Mouse (Mus musculus) bone marrow macrophage, adult 2 months (primary cell): ENCODE measurements around the gene Nccrp1. TPM values are rescaled to one million over a fixed set of nuclear protein-coding genes. Genes with fewer than 3 reads are reported as not detected.
A peak's percentile ranks its signal among the peaks of the same experiment; 100 is the strongest.
"Not testable (repeated sequence)": the region's sequence is repeated elsewhere in the genome, so short reads cannot be mapped to it uniquely, and the experiment has no call there.

ENCODE experiments used
- H3K27ac ChIP-seq: 2 replicates; pipeline ENCODE4 v1.5.1; 2012; ENCODE audit warnings: low read depth, low read length; ENCODE audit not compliant: insufficient read depth
- H3K4me1 ChIP-seq: 2 replicates; pipeline ENCODE4 v1.6.1; 2012; ENCODE audit warnings: low read length; ENCODE audit not compliant: control insufficient read depth, insufficient read depth
- H3K4me3 ChIP-seq: 2 replicates; pipeline ENCODE4 v1.5.1; 2012; ENCODE audit warnings: mild to moderate bottlenecking, low read length, moderate library complexity; ENCODE audit not compliant: insufficient read depth
- CTCF ChIP-seq: IDR thresholded peaks from 2 replicates; pipeline ENCODE4 v1.5.1; 2012; ENCODE audit warnings: low read depth, mild to moderate bottlenecking, low read length, moderate library complexity
- POLR2A ChIP-seq: IDR thresholded peaks from 2 replicates; pipeline ENCODE4 v1.6.1; 2012; ENCODE audit warnings: mild to moderate bottlenecking, low read depth, low read length, borderline replicate concordance
- polyA plus RNA-seq: library from polyadenylated mRNA; stranded (reverse); fragments of >200 nt; gene quantifications from 2 replicates; pipeline ENCODE4 v1.2.4, GENCODE M21; 2012; ENCODE audit not compliant: missing spikeins, insufficient read depth, insufficient read length

Nccrp1 gene
- polyA plus RNA-seq, 1 experiment, result not detected

DNA sequence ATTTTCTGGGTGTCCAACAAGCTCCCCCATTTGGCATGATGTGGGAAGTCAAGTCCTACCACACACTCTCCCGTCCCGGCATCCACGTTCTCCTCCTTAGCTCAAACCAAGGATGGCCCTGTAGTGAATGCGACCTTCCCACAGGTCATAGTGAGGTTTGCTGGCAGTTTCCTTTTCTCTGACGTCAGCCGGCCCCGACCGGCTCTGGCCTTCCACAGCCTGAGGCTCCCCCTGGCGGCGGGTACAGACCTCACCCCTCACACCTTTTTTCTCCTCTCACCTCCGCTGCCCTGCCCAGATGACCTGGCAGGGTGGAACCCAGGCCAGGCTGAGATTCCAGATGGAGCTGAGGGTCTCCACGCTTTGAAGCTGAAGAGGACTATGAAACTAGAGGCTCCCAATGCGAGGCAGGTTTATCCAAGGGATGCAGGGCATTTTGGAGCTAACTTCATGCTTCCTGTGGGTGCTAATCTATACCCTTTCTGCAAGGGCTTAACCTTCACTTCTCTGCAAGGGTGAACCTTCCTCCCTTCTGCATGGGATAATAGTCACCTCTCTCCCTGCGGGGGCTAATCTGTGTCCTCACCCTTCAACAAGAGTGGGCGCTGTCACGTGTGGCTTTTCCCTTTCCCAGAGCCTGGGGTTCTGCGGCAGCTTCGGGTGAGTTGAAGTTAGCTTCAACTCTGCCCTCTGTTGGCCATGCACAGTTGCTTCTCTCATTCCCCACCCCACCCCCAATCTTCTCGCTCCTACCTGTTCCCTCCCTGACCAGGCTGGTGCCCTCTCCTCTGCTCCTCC, 18.9 kb downstream of the Nccrp1 start:
- no peak overlapping the region for H3K4me3 ChIP-seq
- TF ChIP-seq CTCF (peak; percentile 82), POLR2A (no peak)

GRCm38 (mm10) chr7:28522536-28522935, 24.5 kb downstream of the Nccrp1 start, which contains the start of gene Ifnl3:
Gene Ifnl3, plus strand, starts transcription at chr7:28522836.
- H3K27ac ChIP-seq, H3K4me3 ChIP-seq, H3K4me1 ChIP-seq: not testable (repeated sequence)

More for the DNA sequence above, 18.9 kb downstream of the Nccrp1 start:
- H3K4me1 ChIP-seq, result no peaks in the 10 kb centered on the region
- H3K27ac ChIP-seq, result no peak overlapping the region

- Histone ChIP-seq H3K4me1 (no peaks in the 10 kb centered on the region), H3K4me3 (no peak overlapping the region)
- TF ChIP-seq POLR2A (no peak), CTCF (no peak)
These were observed 35.6 kb downstream of the Nccrp1 start for GRCm38 (mm10) chr7:28511441-28511840.

GRCm38 (mm10) chr7:28510405-28510974, 36.6 kb downstream of the Nccrp1 start, which contains the start of gene Ifnl2:
Gene Ifnl2, minus strand, starts transcription at chr7:28510455.
- H3K4me3 ChIP-seq, H3K4me1 ChIP-seq, H3K27ac ChIP-seq: not testable (repeated sequence)

More at GRCm38 (mm10) chr7:28511441-28511840, 35.6 kb downstream of the Nccrp1 start:
- no peak overlapping the region for H3K27ac ChIP-seq

DNA sequence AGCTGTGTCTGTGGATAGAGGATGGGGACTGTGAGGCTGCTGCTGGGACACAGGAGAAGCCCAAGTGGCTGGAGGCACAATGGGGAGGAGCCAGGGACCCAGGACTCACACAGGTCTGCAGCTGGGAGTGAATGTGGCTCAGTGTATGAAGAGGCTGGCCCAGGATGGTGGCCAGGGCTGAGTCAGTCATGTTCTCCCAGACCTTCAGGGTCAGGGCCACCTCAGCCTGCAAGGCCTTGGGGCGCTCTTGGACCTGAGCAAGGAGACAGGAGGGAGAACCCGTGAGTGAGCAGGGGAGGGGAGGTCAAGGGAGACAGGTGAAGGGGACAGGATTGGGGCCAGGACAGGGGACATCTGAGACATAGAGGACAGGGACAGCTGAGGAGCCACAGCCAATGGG, 37.9 kb downstream of the Nccrp1 start:
- not testable (repeated sequence) for H3K4me1 ChIP-seq, H3K4me3 ChIP-seq

GRCm38 (mm10) chr7:28505585-28505984, 41.5 kb downstream of the Nccrp1 start:
- TF ChIP-seq POLR2A (no peak), CTCF (no peak)
- H3K4me1 ChIP-seq, result no peaks in the 10 kb centered on the region
- H3K27ac ChIP-seq, result no peak overlapping the region
- H3K4me3 ChIP-seq, result no peak overlapping the region

More for the DNA sequence above, 37.9 kb downstream of the Nccrp1 start:
- not testable (repeated sequence) for H3K27ac ChIP-seq

GRCm38 (mm10) chr7:28495426-28495825, 51.6 kb downstream of the Nccrp1 start:
- Histone ChIP-seq H3K4me3 (no peak overlapping the region), H3K27ac (no peak overlapping the region), H3K4me1 (no peaks in the 10 kb centered on the region)
- no peak for TF ChIP-seq POLR2A
- no peak for TF ChIP-seq CTCF

Other genes with a start within 250 kb of the Nccrp1 start
- not detected in 2 replicates for gene Dll3, start 245.0 kb downstream of the Nccrp1 start, polyA plus RNA-seq
- gene Timm50, start 235.2 kb downstream of the Nccrp1 start, polyA plus RNA-seq, result 28.3 and 31.6 TPM in 2 replicates
- gene Supt5, start 208.5 kb downstream of the Nccrp1 start, polyA plus RNA-seq, result 72.0 and 77.4 TPM in 2 replicates
- 801 and 823 TPM in 2 replicates for gene Rps16, start 196.6 kb downstream of the Nccrp1 start, polyA plus RNA-seq
- gene Plekhg2, start 174.7 kb downstream of the Nccrp1 start, polyA plus RNA-seq, result 11.4 and 14.6 TPM in 2 replicates
- gene Zfp36, start 167.0 kb downstream of the Nccrp1 start, polyA plus RNA-seq, result 110 and 119 TPM in 2 replicates
- gene Med29, start 154.5 kb downstream of the Nccrp1 start, polyA plus RNA-seq, result 12.5 and 13.9 TPM in 2 replicates
- 102 and 123 TPM in 2 replicates for gene Paf1, start 154.3 kb downstream of the Nccrp1 start, polyA plus RNA-seq
- gene Gmfg, start 109.8 kb downstream of the Nccrp1 start, polyA plus RNA-seq, result 349 and 416 TPM in 2 replicates
- gene Lrfn1, start 95.3 kb downstream of the Nccrp1 start, polyA plus RNA-seq, result 3.2 and 3.6 TPM in 2 replicates
- gene Ifnl2, start 36.8 kb downstream of the Nccrp1 start, polyA plus RNA-seq, result not detected in 2 replicates
- not detected in 2 replicates for gene Ifnl3, start 24.4 kb downstream of the Nccrp1 start, polyA plus RNA-seq
- gene Sycn, start 6.4 kb downstream of the Nccrp1 start, polyA plus RNA-seq, result not detected in 2 replicates
- gene Samd4b, start 50.9 kb upstream of the Nccrp1 start, polyA plus RNA-seq, result 39.4 and 47.4 TPM in 2 replicates
- 10.7 and 11.7 TPM in 2 replicates for gene Pak4, start 50.9 kb upstream of the Nccrp1 start, polyA plus RNA-seq
- gene Acp7, start 84.1 kb upstream of the Nccrp1 start, polyA plus RNA-seq, result not detected in 2 replicates
- gene Fbxo27, start 145.6 kb upstream of the Nccrp1 start, polyA plus RNA-seq, result not detected in 2 replicates
- gene Fbxo17, start 169.6 kb upstream of the Nccrp1 start, polyA plus RNA-seq, result 0.47 and 0.92 TPM in 2 replicates
- gene Mrps12, start 194.6 kb upstream of the Nccrp1 start, polyA plus RNA-seq, result 39.5 and 50.6 TPM in 2 replicates
- 7.2 and 8.2 TPM in 2 replicates for gene Sars2, start 194.7 kb upstream of the Nccrp1 start, polyA plus RNA-seq
- gene Ccer2, start 208.9 kb upstream of the Nccrp1 start, polyA plus RNA-seq, result not detected in 2 replicates
- gene Sirt2, start 219.5 kb upstream of the Nccrp1 start, polyA plus RNA-seq, result 190 and 192 TPM in 2 replicates
- gene Nfkbib, start 220.3 kb upstream of the Nccrp1 start, polyA plus RNA-seq, result 32.1 and 33.4 TPM in 2 replicates
- 33.3 and 36.4 TPM in 2 replicates for gene Rinl, start 241.7 kb upstream of the Nccrp1 start, polyA plus RNA-seq